Mouse (Mus musculus) frontal cortex, postnatal 10 days (tissue): Measurements from ENCODE around the gene Zfp292.
"Not testable (repeated sequence)": the region's sequence is repeated elsewhere in the genome, so short reads cannot be mapped to it uniquely, and the experiment has no call there.

ENCODE experiments used
- DNase-seq, 2 experiments: peaks; one replicate each; pipeline ENCODE4 v3.0.0; 2022; ENCODE audit warnings: low spot score in 2 of 2, mixed read lengths in 1 of 2

Gene Zfp292

GRCm38 (mm10) chr4:34882818-34883217, at the start of gene Zfp292:
Zfp292 (minus strand) TSS chr4:34882960.
- DNase-seq, result peak; percentile 92 to 93

- not testable (repeated sequence) for DNase-seq
Observed at GRCm38 (mm10) chr4:34928386-34928785, 45.6 kb upstream of the Zfp292 start.

- peak in 1 of 2 experiments; percentile 44 for DNase-seq
Observed at GRCm38 (mm10) chr4:34922177-34922870, 39.6 kb upstream of the Zfp292 start.

- no peak for DNase-seq
Observed at GRCm38 (mm10) chr4:34917400-34917799, 34.6 kb upstream of the Zfp292 start.

- no peak for DNase-seq
Observed at GRCm38 (mm10) chr4:34912171-34912570, 29.4 kb upstream of the Zfp292 start.

- no peak for DNase-seq
Observed at GRCm38 (mm10) chr4:34911401-34911800, 28.6 kb upstream of the Zfp292 start.

- no peak for DNase-seq
Observed at GRCm38 (mm10) chr4:34908127-34908526, 25.4 kb upstream of the Zfp292 start.

GRCm38 (mm10) chr4:34907026-34907425, 24.3 kb upstream of the Zfp292 start:
- no peak for DNase-seq

- DNase-seq, result no peak
Observed at GRCm38 (mm10) chr4:34906151-34906550, 23.4 kb upstream of the Zfp292 start.

GRCm38 (mm10) chr4:34905396-34905795, 22.6 kb upstream of the Zfp292 start:
- no peak for DNase-seq

- DNase-seq, result not testable (repeated sequence)
Observed at GRCm38 (mm10) chr4:34901582-34901981, 18.8 kb upstream of the Zfp292 start.

- no peak for DNase-seq
Observed at GRCm38 (mm10) chr4:34901166-34901565, 18.4 kb upstream of the Zfp292 start.

GRCm38 (mm10) chr4:34900155-34900554, 17.4 kb upstream of the Zfp292 start:
- DNase-seq, result peak; percentile 25 to 30

- DNase-seq, result no peak
Observed at GRCm38 (mm10) chr4:34899322-34899721, 16.6 kb upstream of the Zfp292 start.

- no peak for DNase-seq
Observed at GRCm38 (mm10) chr4:34898497-34898896, 15.7 kb upstream of the Zfp292 start.

- DNase-seq, result no peak
Observed at GRCm38 (mm10) chr4:34893479-34893878, 10.7 kb upstream of the Zfp292 start, which contains the start of gene Cga. Cga (plus strand) TSS chr4:34893779.

- no peak for DNase-seq
Observed at GRCm38 (mm10) chr4:34889812-34890185, 7.0 kb upstream of the Zfp292 start.

GRCm38 (mm10) chr4:34889101-34889811, 6.5 kb upstream of the Zfp292 start:
- DNase-seq, result no peak

- no peak for DNase-seq
Observed at GRCm38 (mm10) chr4:34887295-34887694, 4.5 kb upstream of the Zfp292 start.

- DNase-seq, result peak; percentile 71 to 75
Observed at GRCm38 (mm10) chr4:34886490-34887111, 3.8 kb upstream of the Zfp292 start.

- DNase-seq, result no peak
Observed at GRCm38 (mm10) chr4:34885631-34886351, 3.0 kb upstream of the Zfp292 start.
